In the genomic region with DNA sequence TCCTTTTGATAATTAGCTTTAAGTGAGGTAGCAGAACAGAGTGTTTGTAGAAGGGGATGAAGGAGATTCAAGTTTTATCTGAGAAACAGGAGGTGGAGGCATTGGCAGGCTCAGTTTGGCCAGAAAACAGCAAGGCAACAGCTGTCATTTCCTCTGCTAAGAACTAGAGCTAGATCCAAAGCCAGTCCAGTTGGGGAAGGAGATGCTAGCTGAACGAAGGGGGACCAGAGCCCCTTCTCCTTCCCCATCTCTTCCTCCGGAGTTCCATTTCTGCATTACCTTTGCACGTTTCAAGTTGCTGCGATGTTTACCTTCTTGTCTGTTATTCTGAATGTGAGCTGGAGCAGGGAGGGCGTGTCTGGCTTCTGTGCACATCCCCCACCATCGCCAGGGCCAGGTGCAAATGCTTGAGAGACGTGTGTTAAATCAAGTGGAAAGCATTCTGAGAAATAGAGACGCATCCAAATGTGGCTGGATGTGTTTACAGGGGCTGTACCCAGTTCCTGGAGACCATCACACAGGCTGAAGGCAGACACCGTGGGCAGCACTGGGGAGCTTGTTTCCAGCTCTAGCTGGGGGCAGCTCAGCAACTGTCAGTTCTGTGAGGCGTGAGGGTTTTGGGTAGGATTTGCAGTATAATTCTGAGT, we compare ENCODE assay signal across 10 mouse cellular contexts.
DNase-seq lines count a peak whose midpoint lies in the region; TF ChIP-seq lines count a peak whose summit lies in the region.
"Had no signal": no experiment of that assay in that cellular context is flagged by ENCODE, and none has a peak within 500 bp of the region (broad histone marks: within the 10 kb centered on the region; RNA-seq: fewer than 3 reads in every experiment).

No protein-coding gene starts in this region.

- DNase-seq in left cerebral cortex, adult 18-20 months (ENCODE audit: low spot score in 2 of 2) = peak; percentile 7 to 18
- DNase-seq in left cerebral cortex, adult 11 months (ENCODE audit: low spot score) = no peak
- DNase-seq in embryo, embryonic 10 days (ENCODE audit: low spot score) = peak; percentile 18
- peak; percentile 8 to 25 for DNase-seq in frontal cortex, postnatal 36 days (ENCODE audit: low spot score in 2 of 2)
- peak; percentile 36 for DNase-seq in telencephalon, adult 2 months (ENCODE audit: low read depth, low spot score)
- DNase-seq in testis, postnatal 10 days (ENCODE audit: low spot score) = no peak
- no peak for DNase-seq in kidney, adult 18-20 months
- no peak for DNase-seq in kidney, adult 2 months
- DNase-seq: lung, postnatal 14 days had no signal

- no peak for TF ChIP-seq CTCF in kidney, adult 2 months (conservative IDR thresholded peaks at IDR 0.05; ENCODE audit: insufficient read depth, insufficient read length, low read depth, low read length)

- H3K36me3 ChIP-seq in kidney, adult 2 months (ENCODE audit: control insufficient read depth, insufficient read depth, low read length) = no peaks in the 10 kb centered on the region
- H3K36me3 ChIP-seq: hindbrain, embryonic 15.5 days had no signal

- H3K27me3 ChIP-seq in kidney, adult 2 months (replicated peaks; ENCODE audit: control insufficient read depth, insufficient read depth, low read length) = no peaks in the 10 kb centered on the region
- H3K27me3 ChIP-seq: hindbrain, embryonic 15.5 days had no signal

- 18% methylated on average over 10 of the region's 10 CpGs for WGBS in kidney, adult 2 months

- no peak overlapping the region for H3K4me3 ChIP-seq in kidney, adult 2 months (ENCODE audit: insufficient read depth, low read depth, low read length)
- H3K4me3 ChIP-seq: hindbrain, embryonic 15.5 days had no signal

- H3K4me1 ChIP-seq in kidney, adult 2 months (ENCODE audit: control insufficient read depth, insufficient read depth, low read length) = no peaks in the 10 kb centered on the region

- H3K27ac ChIP-seq in kidney, adult 2 months (ENCODE audit: insufficient read depth, low read depth, low read length) = no peak overlapping the region
- H3K27ac ChIP-seq: hindbrain, embryonic 15.5 days had no signal

- TF ChIP-seq POLR2A in kidney, adult 2 months (IDR thresholded peaks at IDR 0.05; ENCODE audit: low read depth, low read length) = no peak

Comparison
In these comparisons a context has a peak if more than half of its experiments do, and no peak if none do; other contexts are left out.
1. DNase-seq: peak in left cerebral cortex, adult 18-20 months (2 of 2), embryo, embryonic 10 days (single experiment), frontal cortex, postnatal 36 days (2 of 2) and telencephalon, adult 2 months (single experiment); none in left cerebral cortex, adult 11 months (single experiment), testis, postnatal 10 days (single experiment), kidney, adult 18-20 months (single experiment) and kidney, adult 2 months (single experiment).